Mouse (Mus musculus) retina, postnatal 7 days (tissue): ENCODE results near the gene Rrp15.
"Not testable (repeated sequence)": the region's sequence is repeated elsewhere in the genome, so short reads cannot be mapped to it uniquely, and the experiment has no call there.

Experiments used
- DNase-seq: peaks from one replicate; pipeline ENCODE4 v3.0.0-alpha.2; 2012; ENCODE audit warnings: low read depth, low spot score

Rrp15 gene

GRCm38 (mm10) chr1:186748724-186749653 lies at the start of gene Rrp15:
Rrp15 (minus strand) TSS chr1:186749358.
- peak; percentile 86 for DNase-seq

GRCm38 (mm10) chr1:186797991-186798390 lies 48.8 kb upstream of the Rrp15 start:
- DNase-seq, result no peak

GRCm38 (mm10) chr1:186785359-186785758 lies 36.2 kb upstream of the Rrp15 start:
- DNase-seq, result no peak

DNA sequence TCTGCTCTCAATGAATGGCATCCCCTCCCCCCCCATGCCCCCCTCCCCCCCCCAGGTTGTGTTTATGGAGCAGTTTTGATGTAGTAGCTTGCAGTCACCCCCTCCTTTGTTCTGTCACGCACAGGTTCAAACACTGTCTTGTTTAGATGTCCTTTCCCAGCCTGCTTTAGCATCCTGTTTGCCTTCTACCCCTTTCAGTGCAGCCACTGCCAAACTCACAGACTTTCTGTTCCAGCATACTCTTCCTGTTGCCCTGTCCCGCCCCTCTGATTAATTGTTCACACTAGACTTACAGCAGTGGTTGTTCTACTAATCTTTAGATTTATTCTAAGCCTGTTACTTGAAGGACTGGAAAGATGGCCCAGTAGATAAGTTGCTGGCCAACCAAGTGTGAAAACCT lies 31.7 kb upstream of the Rrp15 start:
- no peak for DNase-seq

DNA sequence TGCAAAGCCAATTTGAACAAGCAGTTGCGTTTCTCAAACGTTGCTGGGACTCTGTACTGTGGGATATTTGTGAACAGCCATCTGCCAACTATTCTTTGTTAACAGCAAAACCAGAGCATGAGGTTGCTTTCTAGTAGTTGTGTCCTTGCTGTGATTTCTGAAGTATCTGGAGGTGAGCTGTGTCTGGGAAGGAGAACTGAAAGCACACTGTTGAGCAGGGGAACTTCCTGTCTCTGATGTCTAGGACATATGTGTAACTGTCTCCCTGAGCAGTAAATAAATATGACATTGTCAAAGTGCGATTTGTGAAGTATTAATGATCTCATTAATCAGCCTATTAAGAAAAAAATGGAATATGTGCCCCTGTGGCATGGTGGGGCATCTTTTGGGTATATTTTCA lies 24.0 kb upstream of the Rrp15 start:
- DNase-seq, result no peak

- no peak for DNase-seq
Observed at GRCm38 (mm10) chr1:186772547-186773077, 23.5 kb upstream of the Rrp15 start.

DNA sequence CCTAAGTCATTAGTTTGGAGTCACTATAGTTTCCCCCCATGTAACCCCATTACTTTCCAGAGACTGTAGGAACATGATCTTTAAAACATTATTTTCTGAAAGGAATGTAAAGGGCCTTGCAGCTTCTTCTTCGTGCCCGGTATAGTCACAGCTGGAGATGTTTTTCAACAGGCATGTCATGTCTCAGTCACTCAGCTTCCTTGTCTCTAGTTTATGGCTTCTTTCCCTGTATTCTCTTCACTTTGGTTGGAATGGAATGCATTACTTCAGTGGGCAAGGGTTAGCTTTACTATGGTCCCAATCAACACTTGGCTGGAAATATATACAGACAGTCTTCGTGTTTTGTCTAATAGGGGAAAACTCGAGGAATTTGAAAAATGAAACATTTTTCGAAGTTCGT lies 22.8 kb upstream of the Rrp15 start:
- no peak for DNase-seq

DNA sequence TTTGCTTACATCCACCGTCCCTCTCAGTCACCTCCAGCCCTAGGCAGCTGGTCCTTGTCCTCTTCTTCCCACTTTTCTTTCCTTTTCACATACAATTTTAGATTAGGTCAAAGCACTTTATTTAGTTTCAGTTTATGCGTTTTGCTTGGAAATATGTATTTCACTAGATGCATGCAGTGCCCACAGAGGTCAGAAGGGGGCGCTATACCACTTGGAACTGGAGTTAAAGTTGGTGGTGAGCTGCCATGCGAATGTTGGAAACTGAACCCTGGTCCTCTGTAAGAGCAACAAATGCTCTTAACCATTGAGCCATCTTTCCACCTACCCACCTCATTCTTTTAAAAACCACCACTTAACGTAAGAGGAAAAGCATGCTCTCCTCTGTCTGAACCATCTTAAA lies 21.5 kb upstream of the Rrp15 start:
- DNase-seq, result no peak

DNA sequence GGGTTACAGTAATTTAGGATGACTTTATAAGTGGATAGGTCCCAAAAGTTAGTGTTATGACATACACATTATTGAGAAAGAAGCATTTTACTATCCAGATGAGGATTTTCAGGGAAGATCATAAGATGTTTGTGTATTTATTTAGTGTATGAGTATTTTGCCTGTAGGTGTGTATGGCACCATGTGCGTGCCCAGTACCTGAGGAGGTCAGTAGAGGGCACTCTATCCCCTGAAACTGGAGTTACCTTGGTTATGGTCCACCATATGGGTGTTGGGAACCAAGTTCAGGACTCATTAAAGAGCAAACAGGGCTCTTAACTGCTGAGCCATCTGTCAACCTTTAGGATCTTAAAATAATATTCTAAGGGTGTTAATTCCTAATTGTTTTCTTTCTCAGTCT lies 19.2 kb upstream of the Rrp15 start:
- DNase-seq, result no peak

DNA sequence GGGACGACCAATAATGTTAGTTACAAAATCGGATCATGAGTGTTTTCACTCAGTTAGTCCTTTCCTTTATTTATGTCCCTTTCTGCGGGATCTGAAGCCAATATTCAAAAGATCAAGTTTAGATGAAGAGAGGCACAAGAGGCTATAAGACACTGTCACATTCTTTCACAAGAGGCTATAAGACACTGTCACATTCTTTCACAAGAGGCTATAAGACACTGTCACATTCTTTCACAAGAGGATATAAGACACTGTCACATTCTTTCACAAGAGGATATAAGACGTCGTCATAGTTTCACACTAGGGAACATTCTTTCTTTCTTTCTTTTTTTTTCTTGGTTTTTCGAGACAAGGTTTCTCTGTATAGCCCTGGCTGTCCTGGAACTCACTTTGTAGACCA lies 14.3 kb upstream of the Rrp15 start:
- DNase-seq, result not testable (repeated sequence)

- DNase-seq, result no peak
Observed at GRCm38 (mm10) chr1:186749675-186750283, 621 bp upstream of the Rrp15 start.

DNA sequence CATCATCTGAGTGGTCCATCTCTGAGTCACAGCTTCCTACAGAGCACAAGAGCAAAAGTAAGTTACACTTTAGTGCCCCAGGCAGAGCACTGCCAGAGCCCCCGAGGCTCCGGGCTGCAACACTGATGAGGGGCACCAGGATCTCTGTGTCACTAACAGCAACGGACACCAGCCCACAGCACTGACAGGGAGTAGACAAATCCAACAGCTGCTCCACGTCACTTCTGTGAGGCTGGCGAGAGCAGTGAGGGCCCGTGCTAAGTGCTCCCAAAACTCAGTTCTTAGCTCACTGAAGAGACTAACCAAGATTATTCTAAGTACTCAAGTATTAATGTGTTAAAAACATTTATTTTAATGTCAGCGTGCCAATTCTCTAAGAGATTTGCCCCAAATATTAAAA lies 9.3 kb downstream of the Rrp15 start:
- DNase-seq, result no peak

DNA sequence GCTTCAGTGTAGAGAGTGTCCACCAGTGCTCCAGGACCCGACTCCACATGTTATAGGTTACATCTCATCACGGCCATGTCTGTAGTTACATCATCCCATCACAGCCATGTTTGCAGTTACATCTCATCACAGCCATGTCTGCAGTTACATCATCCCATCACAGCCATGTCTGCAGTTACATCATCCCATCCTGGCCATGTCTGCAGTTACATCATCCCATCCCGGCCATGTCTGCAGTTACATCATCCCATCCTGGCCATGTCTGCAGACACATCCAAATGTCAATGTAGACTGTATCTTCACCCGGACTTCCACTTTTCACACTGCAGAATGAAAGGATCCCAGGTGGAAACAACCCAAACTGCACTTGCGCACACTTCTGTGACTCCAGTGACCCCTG lies 13.6 kb downstream of the Rrp15 start:
- no peak for DNase-seq

GRCm38 (mm10) chr1:186733052-186733451 lies 16.1 kb downstream of the Rrp15 start:
- no peak for DNase-seq

DNA sequence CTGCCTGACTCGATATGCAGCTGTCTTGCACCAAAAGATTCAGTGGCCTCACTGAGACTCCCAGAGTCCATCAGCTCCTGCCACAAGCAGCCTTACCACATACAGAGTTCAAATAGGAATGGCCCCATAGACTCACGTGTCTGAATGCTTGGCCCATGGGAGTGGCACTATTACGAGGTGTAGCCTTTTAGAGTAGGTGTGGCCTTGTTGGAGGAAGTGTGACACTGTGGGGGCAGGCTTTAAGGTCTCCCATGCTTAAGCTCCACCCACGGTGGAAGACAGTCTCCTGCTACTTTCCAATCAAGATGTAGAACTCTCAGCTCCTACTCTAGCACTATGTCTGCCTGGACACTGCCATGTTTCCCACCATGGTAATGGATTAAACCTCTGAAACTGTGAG lies 20.4 kb downstream of the Rrp15 start:
- DNase-seq, result no peak

- no peak for DNase-seq
Observed at GRCm38 (mm10) chr1:186726117-186726516, 23.0 kb downstream of the Rrp15 start.

GRCm38 (mm10) chr1:186722299-186722698 lies 26.9 kb downstream of the Rrp15 start:
- no peak for DNase-seq

DNA sequence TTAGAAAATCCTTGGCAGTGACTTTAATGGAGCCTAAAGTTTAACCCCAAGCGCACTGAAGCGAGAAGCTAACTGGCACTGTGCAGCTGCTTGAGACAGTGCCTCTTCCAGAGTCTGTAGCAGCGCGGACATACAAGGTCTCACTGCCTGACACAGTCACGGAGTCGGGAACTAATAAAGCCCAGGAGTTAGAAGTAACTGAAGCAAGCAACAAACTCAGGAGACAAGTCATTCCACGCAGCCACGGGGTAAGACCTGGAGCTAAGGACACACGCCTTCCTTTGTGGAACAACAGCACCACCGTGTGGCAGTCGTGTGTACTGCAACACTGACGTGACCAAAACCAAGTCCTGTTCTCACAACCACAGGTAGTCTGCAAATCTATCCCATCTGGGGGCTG lies 27.3 kb downstream of the Rrp15 start:
- peak; percentile 74 for DNase-seq

GRCm38 (mm10) chr1:186721166-186721565 lies 28.0 kb downstream of the Rrp15 start:
- no peak for DNase-seq

GRCm38 (mm10) chr1:186719708-186720107 lies 29.4 kb downstream of the Rrp15 start:
- DNase-seq, result no peak

DNA sequence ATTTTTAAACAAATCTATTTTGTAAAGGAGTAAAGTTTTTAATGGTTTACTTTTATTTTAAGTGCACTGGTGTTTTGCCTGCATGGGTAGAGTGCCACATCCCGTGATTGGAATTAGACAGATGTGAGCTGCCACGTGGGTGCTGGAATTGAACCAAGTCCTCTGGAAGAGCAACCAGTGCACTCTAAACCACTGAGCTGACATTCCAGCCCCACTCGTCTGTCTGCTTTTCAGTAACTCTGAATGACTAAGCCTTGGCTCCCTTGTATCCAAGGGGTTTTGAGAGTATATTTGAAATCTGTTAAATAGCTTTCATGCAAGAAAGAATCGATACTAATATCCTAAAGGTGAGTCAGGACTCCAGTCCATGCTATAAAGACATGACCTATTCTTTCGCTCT lies 30.3 kb downstream of the Rrp15 start:
- no peak for DNase-seq

- DNase-seq, result no peak
Observed at GRCm38 (mm10) chr1:186714980-186715896, 33.9 kb downstream of the Rrp15 start.
